Mouse (Mus musculus) gastrocnemius, postnatal 36 days (tissue): ENCODE data around the gene 5430403G16Rik. TPM values are rescaled to one million over a fixed set of nuclear protein-coding genes. Genes with fewer than 3 reads are reported as not detected.
"Not testable (repeated sequence)": the region's sequence is repeated elsewhere in the genome, so short reads cannot be mapped to it uniquely, and the experiment has no call there.

Experiments
- DNase-seq, 2 experiments: peaks; one replicate each; pipeline ENCODE4 v3.0.0; 2022
- intact Hi-C: fragments of 180-260 bp; cut with DNase I; formaldehyde crosslinking; loops from one replicate; pipeline ENCODE4 v1.15.1; 2025
- long read RNA-seq, 2 experiments: library from polyadenylated mRNA; stranded (forward); transcript quantifications; one replicate each; pipeline ENCODE4 v2.0.0; 2021
- total RNA-seq, 2 experiments: library from RNA; stranded (reverse); gene quantifications; 2 replicates each; pipeline ENCODE4 v1.2.3; 2021

5430403G16Rik gene
- under 1 TPM; 0.27 to 0.43 TPM for total RNA-seq
- long read RNA-seq, experiment 1, partial matches to known transcripts = 1 of 1 reads
- long read RNA-seq, experiment 1, other reads (novel, unspliced or antisense) = 0 of 1 reads
- long read RNA-seq, experiment 2, partial matches to known transcripts = 0 of 1 reads
- long read RNA-seq, experiment 2, other reads (novel, unspliced or antisense) = 1 of 1 reads

GRCm38 (mm10) chr5:109690537-109691201 lies at the start of gene 5430403G16Rik:
Gene 5430403G16Rik (minus strand): TSS chr5:109691041.
- intact Hi-C loops = loop anchor here (10.0 kb wide), 1 partner anchor 64 kb away; the partner anchor contains the start of gene 4930522L14Rik
- peak; percentile 31 to 40 for DNase-seq

GRCm38 (mm10) chr5:109717341-109717740 lies 26.5 kb upstream of the 5430403G16Rik start:
- DNase-seq, intact Hi-C loops: not testable (repeated sequence)

- intact Hi-C loops = loop anchor here (10.0 kb wide), 1 partner anchor 63 kb away; the partner anchor contains the start of gene 4930522L14Rik
These were observed 544 bp upstream of the 5430403G16Rik start for GRCm38 (mm10) chr5:109691205-109691965.

GRCm38 (mm10) chr5:109682921-109683320 lies 7.9 kb downstream of the 5430403G16Rik start:
- intact Hi-C loops = no loop called here
- DNase-seq = no peak

More at GRCm38 (mm10) chr5:109691205-109691965, 544 bp upstream of the 5430403G16Rik start:
- DNase-seq = not testable (repeated sequence)

Other genes starting within 250 kb of the 5430403G16Rik start
- gene Crlf2, start 132.0 kb downstream of the 5430403G16Rik start, total RNA-seq = 1 to 10 TPM; 2.5 to 3.0 TPM
- gene 4930522L14Rik, start 60.8 kb upstream of the 5430403G16Rik start, total RNA-seq = 1 to 10 TPM in 1 of 2 experiments, under 1 TPM in 1; 0.37 to 1.8 TPM
- gene Gm15446, start 232.4 kb upstream of the 5430403G16Rik start, total RNA-seq = 1 to 10 TPM; 4.1 to 9.0 TPM